Mouse (Mus musculus): ENCODE data around the gene AC124502.3. TPM values are rescaled to one million over a fixed set of nuclear protein-coding genes. Genes with fewer than 3 reads are reported as not detected.

AC124502.3 gene
- total RNA-seq, 2 experiments from 2014 or later: 6.3 to 7.0 TPM

DNA sequence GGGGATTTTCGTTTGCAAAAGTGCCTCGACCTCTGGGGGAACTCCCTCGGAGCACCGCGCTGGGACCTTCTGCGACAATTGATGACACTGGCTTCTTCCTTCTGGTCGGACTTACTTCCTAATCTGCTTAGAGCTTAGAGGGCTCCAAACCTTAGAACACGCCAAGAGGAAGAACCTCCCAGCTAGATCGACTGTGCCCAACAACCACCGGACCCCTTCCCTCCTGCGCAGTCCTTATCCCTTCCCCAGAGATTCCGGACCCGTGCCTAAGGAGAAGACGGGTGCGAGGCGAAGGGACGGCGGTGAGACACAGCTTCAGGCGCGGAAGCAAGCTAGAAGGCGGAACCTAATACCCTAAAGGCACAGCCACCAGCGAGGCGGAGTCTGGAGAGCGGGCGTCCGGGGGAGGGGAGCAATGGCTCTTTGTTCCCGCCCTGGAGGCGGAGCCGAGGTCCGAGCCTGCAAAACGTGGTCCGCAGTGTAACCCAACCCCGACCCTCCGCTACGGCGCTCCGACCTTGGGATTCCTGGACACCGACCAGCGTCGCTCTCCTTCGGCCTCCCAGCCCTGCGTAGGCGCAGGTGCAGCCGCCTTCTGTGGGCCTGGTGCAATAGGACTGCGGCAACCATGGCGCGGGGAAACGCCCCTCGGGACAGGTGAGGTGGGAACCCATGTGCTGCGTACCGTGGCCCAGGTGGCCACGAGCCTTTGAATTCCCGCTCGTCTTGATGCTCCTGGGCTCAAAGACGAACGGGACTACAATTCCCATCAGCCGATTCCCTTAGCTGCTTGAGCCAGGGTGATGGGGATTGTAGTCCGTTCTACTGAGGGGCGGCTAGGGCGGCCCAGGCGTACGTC, 14.8 kb upstream of the AC124502.3 start, which contains the start of gene Slc29a2:
TSS of gene Slc29a2 (plus strand) at position 240 of the 859 bp plus-strand sequence.
- peak; percentile 85 to 95 for DNase-seq (ENCODE audit: extremely low spot score in 1 of 2, low spot score in 2 of 2)
- intact Hi-C loops (cut with DNase I): no loop called here

DNA sequence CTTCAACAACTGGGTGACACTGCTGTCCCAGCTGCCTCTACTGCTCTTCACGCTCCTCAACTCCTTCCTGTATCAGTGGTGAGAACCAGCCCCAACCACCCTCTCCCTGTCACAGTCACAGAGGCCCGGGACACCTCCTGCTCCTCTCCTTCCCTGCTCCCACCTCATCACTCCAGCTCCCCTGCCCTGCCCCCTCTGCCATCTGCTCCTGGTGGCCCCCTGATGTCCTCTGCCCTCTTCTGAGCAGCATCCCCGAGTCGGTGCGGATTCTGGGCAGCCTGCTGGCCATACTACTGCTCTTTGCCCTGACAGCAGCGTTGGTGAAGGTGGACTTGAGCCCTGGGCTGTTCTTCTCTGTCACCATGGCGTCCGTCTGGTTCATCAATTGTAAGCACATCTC, 12.6 kb upstream of the AC124502.3 start:
- DNase-seq (ENCODE audit: extremely low spot score in 1 of 2, low spot score in 2 of 2): peak in 1 of 2 experiments; percentile 30
- intact Hi-C loops (cut with DNase I): no loop called here

DNA sequence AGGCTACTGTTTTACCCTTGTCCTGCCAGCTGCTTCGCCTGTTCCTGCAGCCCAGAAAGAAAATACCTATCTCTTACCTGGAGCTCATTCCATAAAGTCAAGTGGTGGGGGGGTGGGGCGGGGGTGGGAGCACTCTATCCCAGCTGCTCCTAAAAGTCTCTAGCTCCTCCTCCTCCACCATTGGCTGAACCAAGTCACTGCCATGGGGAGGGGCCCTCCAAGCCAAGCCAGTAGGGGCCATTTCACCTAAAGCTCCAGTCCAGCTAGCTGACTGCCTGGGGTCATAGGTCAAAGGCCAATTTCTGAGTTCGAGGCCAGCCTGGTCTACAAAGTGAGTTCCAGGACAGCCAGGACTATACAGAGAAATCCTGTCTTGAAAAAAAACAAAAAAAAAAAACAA, 6.0 kb upstream of the AC124502.3 start:
- intact Hi-C loops (cut with DNase I): no loop called here
- DNase-seq (ENCODE audit: extremely low spot score in 1 of 2, low spot score in 2 of 2): peak in 1 of 2 experiments; percentile 28

DNA sequence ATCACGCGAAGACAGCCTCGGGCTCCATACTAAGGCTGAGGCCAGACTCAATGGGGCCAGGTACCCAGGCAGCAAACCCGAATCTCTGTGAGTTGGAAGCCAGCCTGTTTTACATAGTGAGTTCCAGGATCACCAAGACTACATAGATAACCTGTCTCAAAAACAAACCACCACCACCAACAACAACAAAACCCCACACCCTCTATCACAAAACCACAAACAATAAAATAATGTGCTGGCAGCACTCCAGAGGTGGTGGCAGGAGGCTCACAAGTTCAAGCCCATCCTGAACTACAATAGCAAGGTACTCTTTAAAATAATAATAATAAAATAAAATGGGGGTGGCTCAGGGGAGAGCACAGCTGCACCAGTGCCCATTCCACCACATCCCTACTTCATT, 2.1 kb upstream of the AC124502.3 start:
- intact Hi-C loops (cut with DNase I): no loop called here
- no peak for DNase-seq (ENCODE audit: extremely low spot score in 1 of 2, low spot score in 2 of 2)

DNA sequence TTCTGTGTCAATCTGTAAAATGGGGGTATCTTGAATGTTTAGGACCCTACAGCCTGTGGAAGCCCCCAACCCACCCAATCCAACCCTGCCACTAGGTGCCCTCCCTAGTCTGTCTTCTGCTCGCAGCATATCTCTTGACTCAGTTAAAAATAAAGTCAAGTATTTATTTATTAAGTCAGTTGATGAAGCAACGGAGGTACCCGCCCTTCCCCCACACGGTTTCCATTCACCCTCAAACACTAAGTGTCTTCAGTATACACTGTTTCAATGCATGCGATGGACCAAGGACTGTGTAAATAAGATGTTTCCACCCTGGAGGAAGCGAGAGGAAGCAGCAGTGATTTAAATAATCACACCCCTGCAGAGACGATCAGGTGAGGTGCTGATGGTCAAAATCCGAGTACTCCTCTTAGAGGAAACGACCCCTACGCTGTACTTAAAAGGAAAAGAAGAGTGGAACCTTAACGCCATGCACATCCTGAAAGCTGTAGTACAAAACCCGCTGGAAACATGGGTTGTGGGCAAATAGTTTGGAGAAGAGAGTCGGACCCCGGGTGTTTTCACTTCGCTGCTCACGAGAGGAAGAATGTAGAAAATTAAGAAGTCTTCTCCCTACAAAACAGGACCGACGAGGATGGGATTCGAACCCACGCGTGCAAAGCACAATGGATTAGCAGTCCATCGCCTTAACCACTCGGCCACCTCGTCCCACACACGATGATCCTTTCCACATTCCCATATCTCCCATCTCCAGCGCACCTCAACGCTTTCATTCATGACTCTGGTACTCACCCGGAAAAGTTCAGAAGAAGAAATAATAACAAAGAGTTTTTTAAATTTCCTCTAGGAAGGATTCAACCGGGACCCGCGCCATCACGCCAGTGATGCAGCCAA, 766 bp upstream of the AC124502.3 start:
- peak; percentile 77 to 82 for DNase-seq (ENCODE audit: extremely low spot score in 1 of 2, low spot score in 2 of 2)
- intact Hi-C loops (cut with DNase I): no loop called here

DNA sequence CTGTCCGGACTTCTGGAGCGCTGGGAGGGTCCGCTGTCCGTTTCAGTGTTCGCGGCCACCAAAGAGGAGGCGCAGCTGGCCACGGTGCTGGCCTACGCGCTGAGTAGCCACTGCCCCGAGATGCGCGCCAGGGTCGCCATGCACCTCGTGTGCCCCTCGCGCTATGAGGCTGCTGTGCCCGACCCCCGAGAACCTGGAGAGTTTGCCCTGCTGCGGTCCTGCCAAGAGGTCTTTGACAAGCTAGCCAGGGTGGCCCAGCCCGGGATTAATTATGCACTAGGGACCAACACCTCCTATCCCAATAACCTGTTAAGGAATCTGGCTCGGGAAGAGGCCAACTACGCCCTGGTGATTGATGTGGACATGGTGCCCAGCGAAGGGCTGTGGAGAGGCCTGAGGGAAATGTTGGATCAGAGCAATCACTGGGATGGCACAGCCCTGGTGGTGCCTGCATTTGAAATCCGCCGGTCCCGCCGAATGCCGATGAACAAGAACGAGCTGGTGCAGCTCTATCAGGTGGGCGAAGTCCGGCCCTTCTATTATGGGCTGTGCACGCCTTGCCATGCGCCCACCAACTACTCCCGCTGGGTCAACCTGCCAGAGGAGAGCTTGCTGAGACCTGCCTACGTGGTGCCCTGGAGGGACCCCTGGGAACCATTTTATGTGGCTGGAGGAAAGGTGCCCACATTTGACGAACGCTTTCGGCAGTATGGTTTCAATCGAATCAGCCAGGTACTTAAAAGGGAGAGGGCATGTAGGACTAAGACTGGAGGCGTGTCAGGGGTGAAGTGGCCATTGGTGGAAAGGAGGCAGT, 817 bp downstream of the AC124502.3 start:
- intact Hi-C loops (cut with DNase I): no loop called here
- peak in 1 of 2 experiments; percentile 50 for DNase-seq (ENCODE audit: extremely low spot score in 1 of 2, low spot score in 2 of 2)

DNA sequence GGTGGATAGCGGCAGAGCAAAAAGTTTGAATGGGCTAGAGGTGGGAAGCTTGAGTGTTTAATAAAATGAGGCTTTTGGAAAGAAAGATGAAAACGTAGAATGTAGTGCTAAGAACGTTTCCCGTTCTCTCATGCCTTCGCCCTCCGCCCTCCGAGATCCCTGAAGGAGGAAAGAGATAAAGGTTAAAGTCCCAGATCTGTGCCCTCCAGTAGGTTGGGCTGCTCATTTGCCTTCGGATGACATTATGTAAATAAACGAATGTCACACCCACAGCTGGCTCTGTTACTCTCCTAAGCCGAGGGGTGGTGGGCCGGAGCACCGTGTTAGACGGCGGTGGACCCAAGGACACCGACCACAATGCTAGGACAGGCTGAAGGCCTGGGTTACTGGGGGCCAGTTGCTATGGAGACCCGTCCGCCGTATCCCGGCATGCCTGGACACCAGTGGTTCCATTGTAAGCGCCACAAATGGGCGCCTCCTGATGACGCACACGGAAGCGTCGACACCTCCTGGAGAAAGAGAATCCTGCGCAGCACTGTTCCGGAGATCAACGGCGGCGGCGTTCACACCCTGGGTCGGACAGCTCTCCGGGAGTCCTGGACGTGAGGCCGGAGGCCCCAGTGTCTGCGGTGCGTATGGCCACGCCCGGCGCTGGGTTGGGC, 2.3 kb downstream of the AC124502.3 start, which contains the start of gene Brms1:
TSS of gene Brms1 (plus strand) at position 493 of the 662 bp plus-strand sequence.
- DNase-seq (ENCODE audit: extremely low spot score in 1 of 2, low spot score in 2 of 2): peak; percentile 91 to 95
- intact Hi-C loops (cut with DNase I): no loop called here

DNA sequence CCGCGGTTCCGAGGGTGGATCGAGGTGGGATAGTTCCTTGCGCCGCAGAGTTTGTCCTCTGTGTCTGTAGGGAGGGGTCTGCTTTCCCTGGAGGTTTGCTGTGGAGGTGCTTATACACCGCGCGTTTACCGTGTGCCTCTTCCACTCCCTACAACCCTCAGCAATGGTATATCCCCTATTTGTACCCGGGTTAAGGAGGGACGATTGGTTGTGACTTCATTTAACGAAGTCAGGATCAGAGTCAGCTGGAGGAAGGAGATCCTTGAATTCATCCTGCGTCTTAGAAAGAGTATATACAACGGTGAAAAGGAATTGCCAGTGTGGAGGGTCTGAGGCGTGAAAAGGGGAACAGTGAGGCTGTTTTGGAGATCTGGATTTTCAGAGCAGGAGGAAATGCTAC, 2.9 kb downstream of the AC124502.3 start:
- intact Hi-C loops (cut with DNase I): no loop called here
- DNase-seq (ENCODE audit: extremely low spot score in 1 of 2, low spot score in 2 of 2): no peak

DNA sequence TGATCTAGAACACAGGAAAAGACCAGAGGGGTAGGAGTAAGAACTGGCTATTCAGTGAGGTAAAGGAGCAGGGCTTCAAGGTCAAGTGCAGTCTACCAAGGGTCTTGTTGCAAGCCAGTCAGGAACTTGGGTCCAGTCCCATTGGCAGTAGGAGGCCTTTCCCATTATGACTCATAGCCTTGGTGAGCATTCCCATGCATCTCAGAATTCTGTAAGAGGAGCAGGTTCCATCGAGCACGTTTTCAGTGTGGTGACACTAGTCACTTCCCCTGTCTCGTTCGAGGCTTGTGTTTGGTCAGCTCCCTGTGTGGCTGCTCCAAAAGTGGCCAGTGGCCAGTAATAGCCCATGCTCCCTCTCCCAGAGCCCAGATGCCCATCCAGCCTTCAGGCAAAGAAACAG, 6.8 kb downstream of the AC124502.3 start:
- intact Hi-C loops (cut with DNase I): no loop called here
- DNase-seq (ENCODE audit: extremely low spot score in 1 of 2, low spot score in 2 of 2): no peak

DNA sequence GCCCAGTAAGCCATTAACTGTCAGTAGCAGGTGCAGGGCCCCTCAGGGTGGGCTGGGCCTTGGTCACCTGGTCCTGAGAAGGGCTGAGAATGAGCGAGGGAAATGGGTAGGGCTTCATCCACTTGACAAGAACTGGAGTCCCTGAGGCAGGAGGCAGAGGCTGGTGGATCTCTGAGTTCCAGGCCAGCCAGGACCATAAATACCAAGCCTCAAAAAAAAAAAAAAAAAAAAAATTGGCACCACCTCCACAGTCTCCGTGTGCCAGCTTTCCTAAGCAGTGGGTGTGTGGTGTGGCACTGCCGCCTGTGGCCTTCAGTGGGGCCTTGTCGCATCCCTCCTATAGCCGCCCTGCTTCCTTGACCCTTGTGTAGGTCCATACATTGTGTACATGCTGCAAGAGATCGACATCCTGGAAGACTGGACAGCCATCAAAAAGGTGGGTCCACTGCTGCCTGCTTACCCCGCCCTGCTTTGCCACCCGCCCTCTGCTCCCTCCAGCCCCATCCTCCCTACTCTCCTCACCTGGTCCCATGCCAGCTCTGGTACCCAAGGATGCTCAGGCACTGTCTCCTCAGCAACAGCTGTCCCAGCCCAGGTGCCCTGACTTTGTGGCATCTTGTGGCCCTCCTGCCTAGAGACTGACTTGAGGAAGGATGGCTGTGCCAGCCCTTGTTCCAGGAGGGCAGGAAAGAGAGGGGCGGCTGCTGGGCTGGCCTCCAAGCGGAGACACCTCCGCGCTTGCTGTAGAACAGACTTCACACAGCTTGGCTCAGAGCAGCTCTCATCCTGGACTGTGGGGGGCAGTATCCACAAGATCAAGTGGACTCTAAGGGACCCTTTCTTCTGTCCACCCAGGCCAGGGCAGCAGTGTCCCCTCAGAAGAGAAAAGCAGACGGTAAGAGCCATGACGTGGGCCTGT, 9.7 kb downstream of the AC124502.3 start:
- peak in 1 of 2 experiments; percentile 68 for DNase-seq (ENCODE audit: extremely low spot score in 1 of 2, low spot score in 2 of 2)
- intact Hi-C loops (cut with DNase I): no loop called here

DNA sequence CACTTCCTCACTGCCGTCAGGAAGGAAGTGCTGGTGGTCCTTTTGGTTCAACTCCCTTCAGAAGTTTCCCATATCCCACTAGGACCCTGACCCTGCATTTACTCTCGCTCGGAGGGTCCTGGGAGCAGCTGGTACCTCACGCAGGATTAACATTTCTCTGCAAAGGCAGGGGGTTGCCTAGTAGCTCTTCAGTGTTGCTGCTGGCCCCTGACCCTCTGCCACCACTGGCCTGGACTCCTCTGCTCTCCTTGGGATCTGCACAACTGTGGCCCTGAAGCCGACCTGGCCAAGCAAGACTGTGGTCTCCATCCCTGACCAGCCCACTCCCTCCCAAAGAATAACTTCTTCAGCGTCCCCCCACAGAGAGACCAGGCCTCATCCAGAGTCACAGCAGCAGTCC, 10.6 kb downstream of the AC124502.3 start:
- no peak for DNase-seq (ENCODE audit: extremely low spot score in 1 of 2, low spot score in 2 of 2)
- intact Hi-C loops (cut with DNase I): no loop called here

DNA sequence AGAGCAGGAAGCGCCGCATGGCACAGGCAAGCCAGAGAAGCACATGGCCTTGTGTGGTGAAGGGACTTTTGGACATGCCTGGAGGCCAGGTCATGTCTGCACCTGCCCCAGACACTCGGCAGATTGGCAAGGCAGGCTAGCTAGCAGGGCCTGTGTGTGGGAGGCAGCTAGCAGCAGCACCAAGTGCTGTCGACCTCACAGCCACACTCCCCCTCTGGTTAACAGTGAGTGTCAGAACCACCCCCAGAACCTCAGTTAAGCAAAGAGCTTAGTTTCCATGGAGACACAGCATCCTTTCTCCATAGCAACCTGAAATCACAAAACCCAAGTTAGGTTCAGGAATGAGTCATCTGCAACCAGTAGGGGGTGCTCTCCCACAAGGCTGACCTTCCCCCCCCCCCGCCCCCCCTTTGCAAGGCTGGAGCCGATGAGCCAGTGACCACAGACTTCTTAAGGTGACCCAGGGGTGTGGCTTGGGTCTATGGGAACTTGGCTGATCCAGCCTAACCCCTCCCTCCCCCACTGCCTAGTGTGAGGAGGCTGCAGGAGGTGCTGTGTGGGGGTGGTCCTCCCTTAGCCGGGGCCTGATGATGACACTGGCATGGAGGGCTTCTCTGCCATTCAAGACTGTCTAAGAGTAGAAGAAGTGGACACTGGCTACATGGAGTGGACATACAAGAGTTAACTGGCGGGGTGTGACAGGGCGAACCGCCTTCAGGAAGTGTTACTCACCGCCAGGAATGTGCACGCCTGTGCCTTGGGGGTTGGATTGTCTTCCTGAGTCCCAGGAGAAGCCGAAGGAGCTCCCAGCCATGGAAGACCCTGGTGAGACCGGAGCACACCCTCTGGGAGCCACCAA, 11.6 kb downstream of the AC124502.3 start, which contains the start of gene Rin1:
TSS of gene Rin1 (plus strand) at position 435 of the 859 bp plus-strand sequence.
- DNase-seq (ENCODE audit: extremely low spot score in 1 of 2, low spot score in 2 of 2): peak; percentile 70 to 71
- intact Hi-C loops (cut with DNase I): no loop called here

DNA sequence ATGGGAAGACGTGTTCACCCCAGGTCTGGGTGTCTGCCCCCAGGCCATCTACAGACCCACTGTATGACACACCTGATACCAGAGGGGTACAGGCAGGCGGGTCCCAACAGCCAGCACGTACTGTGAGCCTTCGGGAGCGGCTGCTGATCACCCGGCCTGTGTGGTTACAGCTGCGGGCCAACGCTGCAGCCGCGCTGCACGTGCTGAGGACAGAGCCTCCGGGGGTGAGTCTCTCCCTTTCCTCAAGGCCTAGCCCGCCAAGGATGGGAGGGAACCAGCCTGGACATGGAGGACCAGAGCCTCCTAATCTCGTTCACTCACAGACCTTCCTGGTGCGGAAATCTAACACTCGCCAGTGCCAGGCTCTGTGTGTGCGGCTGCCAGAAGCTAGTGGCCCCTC, 12.3 kb downstream of the AC124502.3 start:
- DNase-seq (ENCODE audit: extremely low spot score in 1 of 2, low spot score in 2 of 2): peak in 1 of 2 experiments; percentile 60
- intact Hi-C loops (cut with DNase I): no loop called here

DNA sequence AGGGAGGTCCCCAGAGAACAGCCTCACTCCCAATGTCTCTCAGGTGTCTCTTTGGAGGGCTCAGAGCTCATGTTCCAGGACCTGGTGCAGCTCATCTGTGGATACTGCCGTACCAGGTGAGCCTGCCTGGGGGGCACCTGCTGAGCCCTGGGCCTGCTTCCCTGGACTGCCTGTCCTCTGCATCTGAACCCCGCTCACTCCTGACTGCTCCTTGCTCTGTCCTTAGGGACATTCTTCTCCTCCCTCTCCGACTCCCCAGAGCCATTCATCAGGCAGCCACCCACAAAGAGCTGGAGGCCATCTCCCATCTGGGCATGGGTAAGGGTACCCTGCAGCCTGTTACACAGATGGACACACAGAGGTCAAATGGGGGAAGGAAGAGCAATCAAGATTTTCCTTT, 12.8 kb downstream of the AC124502.3 start:
- intact Hi-C loops (cut with DNase I): no loop called here

DNA sequence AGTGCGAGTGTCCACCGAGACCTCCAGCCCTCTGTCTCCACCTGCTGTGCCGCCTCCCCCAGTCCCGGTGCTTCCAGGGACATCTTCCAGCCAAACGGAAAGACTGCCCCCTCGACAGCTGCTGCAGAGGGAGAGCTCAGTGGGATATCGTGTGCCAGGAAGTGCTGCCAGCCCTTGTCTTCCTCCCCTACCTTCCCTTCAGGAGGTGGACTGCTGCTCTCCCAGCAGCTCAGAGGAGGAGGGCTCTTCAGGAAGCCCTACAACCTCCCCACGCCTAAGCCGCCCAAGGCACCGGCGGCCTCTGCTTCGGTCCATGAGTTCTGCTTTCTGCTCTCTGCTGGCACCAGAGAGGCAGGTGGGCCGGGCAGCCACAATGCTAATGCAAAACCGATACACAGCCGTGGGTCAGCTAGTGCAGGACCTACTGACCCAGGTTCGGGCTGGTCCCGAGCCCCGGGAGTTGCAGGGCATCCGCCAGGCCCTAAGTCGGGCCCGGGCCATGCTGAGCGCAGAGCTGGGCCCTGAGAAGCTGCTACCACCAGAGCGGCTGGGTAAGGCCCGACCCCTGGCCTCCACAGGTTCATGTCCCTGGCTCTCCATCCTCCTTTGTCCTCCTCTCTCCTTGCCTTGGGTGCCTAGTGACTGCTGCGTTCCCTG, 13.6 kb downstream of the AC124502.3 start:
- intact Hi-C loops (cut with DNase I): no loop called here
- DNase-seq (ENCODE audit: extremely low spot score in 1 of 2, low spot score in 2 of 2): no peak

More for the DNA sequence above, 12.8 kb downstream of the AC124502.3 start:
- no peak for DNase-seq (ENCODE audit: extremely low spot score in 1 of 2, low spot score in 2 of 2)

DNA sequence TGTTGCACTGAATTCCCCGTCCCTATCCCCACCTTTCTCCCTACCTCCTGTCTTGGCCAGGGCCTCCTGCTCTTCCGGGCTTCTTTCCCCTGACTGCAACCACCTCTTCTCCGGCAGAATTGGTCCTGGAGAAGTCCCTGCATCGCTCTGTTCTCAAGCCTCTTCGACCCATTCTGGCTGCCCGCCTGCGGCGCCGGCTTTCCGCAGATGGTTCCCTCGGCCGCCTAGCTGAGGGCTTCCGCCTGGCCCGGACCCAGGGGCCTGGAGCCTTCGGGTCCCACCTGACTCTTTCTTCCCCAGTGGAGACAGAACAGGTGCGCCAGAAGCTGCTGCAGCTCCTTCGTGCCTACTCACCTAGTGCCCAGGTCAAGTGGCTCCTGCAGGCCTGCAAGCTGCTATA, 14.2 kb downstream of the AC124502.3 start:
- DNase-seq (ENCODE audit: extremely low spot score in 1 of 2, low spot score in 2 of 2): no peak
- intact Hi-C loops (cut with DNase I): no loop called here

All from left cerebral cortex, postnatal 10 days (tissue).